Mouse (Mus musculus) cerebellum, adult 2 months (tissue): Measurements from ENCODE around the gene Gbe1.

Experiments used
- CTCF ChIP-seq: fragments of 200-500 bp; IDR thresholded peaks from 2 replicates; pipeline ENCODE4 v1.5.1; 2011; ENCODE audit warnings: low read depth, mild to moderate bottlenecking, control low read depth, low read length, moderate library complexity, borderline replicate concordance; ENCODE audit not compliant: insufficient read depth
- POLR2A ChIP-seq: fragments of 200-500 bp; IDR thresholded peaks from 2 replicates; pipeline ENCODE4 v1.6.1; 2011; ENCODE audit warnings: low read length, control low read depth, borderline replicate concordance; ENCODE audit not compliant: insufficient read depth

GRCm38 (mm10) chr16:70563456-70563855 lies 249.7 kb downstream of the Gbe1 start:
- no peak for TF ChIP-seq CTCF
- TF ChIP-seq POLR2A: no peak
